Comparison of ENCODE assay signal across 12 mouse cellular contexts in genomic region chr15:99835191-99835590, GRCm38 (mm10). TPM values are rescaled to one million over a fixed set of nuclear protein-coding genes. Genes with fewer than 3 reads are reported as not detected.
A peak's percentile ranks its signal among the peaks of the same experiment; 100 is the strongest.
DNase-seq lines count a peak whose midpoint lies in the region; ATAC-seq lines count a peak whose summit lies in the region.
"Had no signal": no experiment of that assay in that cellular context is flagged by ENCODE, and none has a peak within 500 bp of the region (broad histone marks: within the 10 kb centered on the region; RNA-seq: fewer than 3 reads in every experiment).

No protein-coding gene starts in this region.

- peak overlapping the region; percentile 8; the same call in 1 of the 2 replicates for H3K4me2 ChIP-seq in intestine, embryonic 14.5 days (ENCODE audit: low read length)
- H3K4me2 ChIP-seq: forebrain, embryonic 15.5 days had no signal

- no peak overlapping the region for H3K4me3 ChIP-seq in intestine, embryonic 14.5 days (ENCODE audit: low read depth, low read length)
- H3K4me3 ChIP-seq: forebrain, embryonic 15.5 days; heart, adult 2 months; hindbrain, embryonic 10.5 days had no signal

- ATAC-seq in intestine, embryonic 14.5 days (replicated peaks; ENCODE audit: low FRiP score, low TSS enrichment, low read depth) = peak; percentile 50; the same call in 1 of the 2 replicates
- peak; percentile 69 for ATAC-seq in monocyte, adult 5-6 weeks (replicated peaks; ENCODE audit: insufficient number of reproducible peaks, low FRiP score, low TSS enrichment, poor library complexity, severe bottlenecking)
- ATAC-seq: forebrain, embryonic 15.5 days had no signal

- H3K27ac ChIP-seq in intestine, embryonic 14.5 days (ENCODE audit: low read depth) = peak overlapping the region; percentile 51; the same call in 1 of the 2 replicates
- H3K27ac ChIP-seq: forebrain, embryonic 15.5 days; heart, adult 2 months; hindbrain, embryonic 10.5 days had no signal

- no peaks in the 10 kb centered on the region for H3K9me3 ChIP-seq in intestine, embryonic 14.5 days (ENCODE audit: control insufficient read depth, low read length)
- H3K9me3 ChIP-seq: forebrain, embryonic 15.5 days; hindbrain, embryonic 10.5 days had no signal

- peak; percentile 55 for DNase-seq in ZHBTc4 (ENCODE audit: low read depth, low spot score)
- DNase-seq in intestine, embryonic 14.5 days (ENCODE audit: low spot score) = no peak
- peak; percentile 78 for DNase-seq in kidney, postnatal 14 days
- no peak for DNase-seq in adrenal gland, adult 2 months
- no peak for DNase-seq in embryo, embryonic 9.5 days (ENCODE audit: extremely low spot score)
- DNase-seq in cerebellum, postnatal 10 days = no peak
- DNase-seq: embryo, embryonic 11 days; heart, adult 2 months; layer of hippocampus, postnatal 36 days had no signal

- H3K9ac ChIP-seq in intestine, embryonic 14.5 days (ENCODE audit: low read length) = no peak overlapping the region
- H3K9ac ChIP-seq: forebrain, embryonic 15.5 days had no signal

- H3K36me3 ChIP-seq in intestine, embryonic 14.5 days (ENCODE audit: control insufficient read depth, insufficient read depth, low read length) = 0 out of 2 replicates have a peak, but pooled peaks cover 2% of the 10 kb centered on the region
- H3K36me3 ChIP-seq: forebrain, embryonic 15.5 days; hindbrain, embryonic 10.5 days had no signal

- H3K4me1 ChIP-seq in intestine, embryonic 14.5 days (replicated peaks; ENCODE audit: control insufficient read depth, insufficient read depth, low read length) = peaks cover 5% of the 10 kb centered on the region; the same call in 1 of the 2 replicates
- H3K4me1 ChIP-seq: forebrain, embryonic 15.5 days had no signal

- WGBS in intestine, embryonic 14.5 days = 56% methylated on average over 9 of the region's 9 CpGs

- H3K27me3 ChIP-seq in intestine, embryonic 14.5 days (replicated peaks; ENCODE audit: control insufficient read depth, insufficient read depth, low read length) = no peaks in the 10 kb centered on the region
- H3K27me3 ChIP-seq: forebrain, embryonic 15.5 days had no signal

RNA-seq across cellular contexts. Expression of gene Lima1, which starts 40.1 kb away (rescaled TPM):
- 80.3 and 87.9 TPM in 2 replicates for polyA plus RNA-seq in intestine, embryonic 14.5 days (2014; fragmentation: Nextera tagmentation; extraction: Ambion mirVana)
- total RNA-seq in monocyte, adult 5-6 weeks (2017) = 21.8 to 31.4 TPM (median 27.4 TPM) in 3 replicates
- total RNA-seq in adrenal gland, adult 2 months (2021) = 10 to 100 TPM; 35.3 to 50.0 TPM
- polyA plus RNA-seq in adrenal gland, adult 2 months (2012; rRNA removed) = 5.7 and 8.3 TPM in 2 replicates

Comparison
In these comparisons a context has a peak if more than half of its experiments do, and no peak if none do; other contexts are left out.
1. DNase-seq: peak in ZHBTc4 (single experiment) and kidney, postnatal 14 days (single experiment); none in intestine, embryonic 14.5 days (single experiment), adrenal gland, adult 2 months (single experiment), embryo, embryonic 9.5 days (single experiment) and cerebellum, postnatal 10 days (0 of 2).